Mouse (Mus musculus) midbrain, embryonic 11.5 days (tissue): ENCODE measurements around the gene Gm17428. TPM values are rescaled to one million over a fixed set of nuclear protein-coding genes. Genes with fewer than 3 reads are reported as not detected.
"Not testable (repeated sequence)": the region's sequence is repeated elsewhere in the genome, so short reads cannot be mapped to it uniquely, and the experiment has no call there.

Source experiments
- ATAC-seq: fragments of 200-750 bp; cut with Nextera tagmentation; 2 replicates; pipeline ENCODE4 v1.8.0; 2017; ENCODE audit warnings: moderate TSS enrichment, moderate library complexity; ENCODE audit not compliant: low FRiP score
- DNase-seq: peaks from one replicate; pipeline ENCODE4 v3.0.0; 2015; ENCODE audit warnings: low spot score; ENCODE audit errors: missing footprints
- H3K27ac ChIP-seq: fragments of 300-500 bp; sonication (generic); 2 replicates; pipeline ENCODE4 v1.5.1; 2014; ENCODE audit warnings: low read depth, low read length
- H3K27me3 ChIP-seq: fragments of 300-500 bp; sonication (generic); 2 replicates; pipeline ENCODE4 v1.6.1; 2014; ENCODE audit warnings: mild to moderate bottlenecking, low read length, moderate library complexity, mixed read lengths; ENCODE audit not compliant: control insufficient read depth, insufficient read depth
- H3K36me3 ChIP-seq: fragments of 300-500 bp; sonication (generic); 2 replicates; pipeline ENCODE4 v1.6.1; 2014; ENCODE audit warnings: mild to moderate bottlenecking, low read length, moderate library complexity, mixed read lengths; ENCODE audit not compliant: control insufficient read depth, insufficient read depth
- H3K4me1 ChIP-seq: fragments of 300-500 bp; sonication (generic); 2 replicates; pipeline ENCODE4 v1.6.1; 2014; ENCODE audit warnings: low read length; ENCODE audit not compliant: control insufficient read depth, insufficient read depth
- H3K4me2 ChIP-seq: fragments of 300-500 bp; sonication (generic); 2 replicates; pipeline ENCODE4 v1.6.1; 2014; ENCODE audit warnings: mild to moderate bottlenecking, moderate library complexity
- H3K4me3 ChIP-seq: fragments of 300-500 bp; sonication (generic); 2 replicates; pipeline ENCODE4 v1.5.1; 2014; ENCODE audit warnings: low read depth, low read length
- H3K9ac ChIP-seq: fragments of 300-500 bp; sonication (generic); 2 replicates; pipeline ENCODE4 v1.6.1; 2014; ENCODE audit warnings: low read length
- H3K9me3 ChIP-seq: fragments of 300-500 bp; sonication (generic); 2 replicates; pipeline ENCODE4 v1.6.1; 2016; ENCODE audit warnings: low read length; ENCODE audit not compliant: control insufficient read depth
- WGBS: fragments of 180-500 bp; shearing (Covaris S2); extraction: QIAGEN DNeasy Blood & Tissue Kit; methylation state at CpG from one replicate; pipeline ENCODE4 v1.1.7; 2014; 5-methylcytosine and 5-hydroxymethylcytosine counted together
- polyA plus RNA-seq: library from polyadenylated mRNA; unstranded; fragments of >200 nt; fragmentation: Nextera tagmentation; extraction: Ambion mirVana; gene quantifications from 2 replicates; pipeline ENCODE4 v1.2.1, GENCODE M21; 2014

Gene Gm17428
- polyA plus RNA-seq, 1 experiment from 2014 or later, result not detected

- no peak overlapping the region for H3K27ac ChIP-seq
- no peak overlapping the region for H3K4me3 ChIP-seq
- 0 out of 2 replicates have a peak overlapping the region, but pooled peaks have one; percentile 22 for H3K9ac ChIP-seq
- no peaks in the 10 kb centered on the region for H3K36me3 ChIP-seq
- no peaks in the 10 kb centered on the region for H3K9me3 ChIP-seq
- ATAC-seq, result no peak
- 69% methylated on average over 10 of the region's 10 CpGs for WGBS
- DNase-seq, result peak; percentile 79
- H3K27me3 ChIP-seq, result no peaks in the 10 kb centered on the region
- peaks cover 32% of the 10 kb centered on the region for H3K4me1 ChIP-seq
- H3K4me2 ChIP-seq, result no peak overlapping the region
These were observed 16.9 kb downstream of the Gm17428 start for GRCm38 (mm10) chr14:54993636-54994035.

GRCm38 (mm10) chr14:54994136-54994868, 17.6 kb downstream of the Gm17428 start, which contains the start of gene Myh7:
TSS of gene Myh7 (minus strand) at chr14:54994626.
- no peaks in the 10 kb centered on the region for H3K36me3 ChIP-seq
- peak within 1 kb of the TSS; percentile 19; the same call in 1 of the 2 replicates for H3K4me2 ChIP-seq
- H3K9ac ChIP-seq, result peak within 1 kb of the TSS; percentile 59
- peak within 1 kb of the TSS; percentile 89 for H3K27ac ChIP-seq
- H3K4me3 ChIP-seq, result no peak within 1 kb of the TSS
- H3K27me3 ChIP-seq, result no peaks in the 10 kb centered on the region
- H3K9me3 ChIP-seq, result no peaks in the 10 kb centered on the region
- ATAC-seq, result peak; percentile 31
- 48% methylated on average over 11 of the region's 11 CpGs for WGBS
- DNase-seq, result peak; percentile 81
- H3K4me1 ChIP-seq, result peaks cover 32% of the 10 kb centered on the region

GRCm38 (mm10) chr14:54994869-54995186, 18.1 kb downstream of the Gm17428 start:
- H3K4me1 ChIP-seq, result peaks cover 32% of the 10 kb centered on the region
- H3K27ac ChIP-seq, result peak overlapping the region; percentile 89
- no peaks in the 10 kb centered on the region for H3K27me3 ChIP-seq
- no peaks in the 10 kb centered on the region for H3K9me3 ChIP-seq
- no peak overlapping the region for H3K4me3 ChIP-seq
- no peaks in the 10 kb centered on the region for H3K36me3 ChIP-seq
- ATAC-seq (peak; percentile 47), DNase-seq (peak; percentile 89)
- H3K9ac ChIP-seq, result peak overlapping the region; percentile 59
- H3K4me2 ChIP-seq, result no peak overlapping the region

GRCm38 (mm10) chr14:54995457-54996138, 18.9 kb downstream of the Gm17428 start:
- Histone ChIP-seq H3K4me3 (no peak overlapping the region), H3K27ac (peak overlapping the region; percentile 89), H3K36me3 (no peaks in the 10 kb centered on the region), H3K9me3 (no peaks in the 10 kb centered on the region), H3K4me1 (peaks cover 32% of the 10 kb centered on the region), H3K9ac (peak overlapping the region; percentile 59), H3K27me3 (no peaks in the 10 kb centered on the region), H3K4me2 (peak overlapping the region; percentile 19; the same call in 1 of the 2 replicates)
- DNase-seq (peak; percentile 96), ATAC-seq (peak; percentile 78)
- 17% methylated on average over 14 of the region's 14 CpGs for WGBS

GRCm38 (mm10) chr14:54996793-54997192, 20.1 kb downstream of the Gm17428 start:
- Histone ChIP-seq H3K4me3 (no peak overlapping the region), H3K4me1 (peaks cover 32% of the 10 kb centered on the region), H3K27me3 (no peaks in the 10 kb centered on the region), H3K9me3 (no peaks in the 10 kb centered on the region), H3K4me2 (no peak overlapping the region), H3K27ac (peak overlapping the region; percentile 48), H3K36me3 (no peaks in the 10 kb centered on the region), H3K9ac (0 out of 2 replicates have a peak overlapping the region, but pooled peaks have one; percentile 24)
- peak; percentile 86 for DNase-seq
- ATAC-seq, result no peak
- WGBS, result 36% methylated on average over 9 of the region's 9 CpGs

GRCm38 (mm10) chr14:54997297-54997696, 20.6 kb downstream of the Gm17428 start:
- H3K4me2 ChIP-seq, result no peak overlapping the region
- ATAC-seq (no peak), DNase-seq (peak; percentile 89)
- H3K27me3 ChIP-seq, result no peaks in the 10 kb centered on the region
- peaks cover 32% of the 10 kb centered on the region for H3K4me1 ChIP-seq
- 0 out of 2 replicates have a peak overlapping the region, but pooled peaks have one; percentile 24 for H3K9ac ChIP-seq
- no peaks in the 10 kb centered on the region for H3K9me3 ChIP-seq
- H3K27ac ChIP-seq, result peak overlapping the region; percentile 48
- no peak overlapping the region for H3K4me3 ChIP-seq
- 36% methylated on average over 4 of the region's 4 CpGs for WGBS
- no peaks in the 10 kb centered on the region for H3K36me3 ChIP-seq

- peaks cover 32% of the 10 kb centered on the region for H3K4me1 ChIP-seq
- DNase-seq, result peak; percentile 70
- no peak overlapping the region for H3K27ac ChIP-seq
- no peak overlapping the region for H3K9ac ChIP-seq
- ATAC-seq, result no peak
- H3K36me3 ChIP-seq, result no peaks in the 10 kb centered on the region
- no peak overlapping the region for H3K4me2 ChIP-seq
- no peaks in the 10 kb centered on the region for H3K9me3 ChIP-seq
- no peaks in the 10 kb centered on the region for H3K27me3 ChIP-seq
- H3K4me3 ChIP-seq, result no peak overlapping the region
These were observed 21.9 kb downstream of the Gm17428 start for GRCm38 (mm10) chr14:54998680-54999079.

- H3K4me1 ChIP-seq, result peaks cover 31% of the 10 kb centered on the region
- peak; percentile 64 for DNase-seq
- not testable (repeated sequence) for ATAC-seq, H3K4me2 ChIP-seq, H3K9me3 ChIP-seq, H3K9ac ChIP-seq, H3K36me3 ChIP-seq, H3K27ac ChIP-seq, H3K27me3 ChIP-seq, H3K4me3 ChIP-seq
- WGBS, result 87% methylated on average over 5 of the region's 5 CpGs
These were observed 23.1 kb downstream of the Gm17428 start for GRCm38 (mm10) chr14:54999868-55000267.

- Histone ChIP-seq H3K4me1 (peaks cover 21% of the 10 kb centered on the region), H3K27ac (no peak overlapping the region), H3K4me2 (no peak overlapping the region), H3K27me3 (no peaks in the 10 kb centered on the region), H3K9me3 (no peaks in the 10 kb centered on the region), H3K9ac (no peak overlapping the region), H3K36me3 (no peaks in the 10 kb centered on the region), H3K4me3 (no peak overlapping the region)
- ATAC-seq (no peak), DNase-seq (no peak)
- WGBS, result 88% methylated on average over 6 of the region's 6 CpGs
These were observed 24.1 kb downstream of the Gm17428 start for GRCm38 (mm10) chr14:55000814-55001213.
